ENCODE assay signal across 19 mouse cellular contexts in genomic region chrX:144149987-144150386, GRCm38 (mm10). TPM values are rescaled to one million over a fixed set of nuclear protein-coding genes. Genes with fewer than 3 reads are reported as not detected.
"Had no signal": no experiment of that assay in that cellular context is flagged by ENCODE, and none has a peak within 500 bp of the region (broad histone marks: within the 10 kb centered on the region; RNA-seq: fewer than 3 reads in every experiment).

No protein-coding gene starts in this region.

- DNase-seq: liver, postnatal 0 days; lung, adult 2 months; lung, postnatal 14 days; lung, postnatal 36 days; right cerebral cortex, postnatal 14 days; thymus, adult 18-20 months; thymus, postnatal 14 days; thymus, postnatal 36 days had no signal

- H3K27me3 ChIP-seq: lung, embryonic 15.5 days; midbrain, embryonic 13.5 days; midbrain, embryonic 15.5 days; neural tube, embryonic 12.5 days had no signal

- H3K9me3 ChIP-seq: lung, embryonic 15.5 days; megakaryocyte, embryonic 14.5 days; midbrain, embryonic 13.5 days; midbrain, embryonic 15.5 days; neural tube, embryonic 12.5 days had no signal

- H3K4me2 ChIP-seq: lung, embryonic 15.5 days; midbrain, embryonic 11.5 days; midbrain, embryonic 13.5 days; midbrain, embryonic 15.5 days; neural tube, embryonic 12.5 days had no signal

- H3K36me3 ChIP-seq: lung, embryonic 15.5 days; midbrain, embryonic 13.5 days; midbrain, embryonic 15.5 days; neural tube, embryonic 12.5 days had no signal

- H3K9ac ChIP-seq: liver, postnatal 0 days; lung, embryonic 15.5 days; midbrain, embryonic 13.5 days; midbrain, embryonic 15.5 days; neural tube, embryonic 12.5 days had no signal

- ATAC-seq: liver, postnatal 0 days; lung, postnatal 0 days; midbrain, embryonic 13.5 days; midbrain, embryonic 15.5 days had no signal

- H3K27ac ChIP-seq: lung, embryonic 15.5 days; macrophage; midbrain, embryonic 13.5 days; midbrain, embryonic 15.5 days; neural tube, embryonic 12.5 days had no signal

- H3K4me3 ChIP-seq: lung, embryonic 15.5 days; megakaryocyte, embryonic 14.5 days; midbrain, embryonic 13.5 days; midbrain, embryonic 15.5 days; neural tube, embryonic 12.5 days had no signal

- H3K4me1 ChIP-seq: lung, embryonic 15.5 days; megakaryocyte, embryonic 14.5 days; midbrain, embryonic 13.5 days; midbrain, embryonic 15.5 days; neural tube, embryonic 12.5 days had no signal

RNA-seq across cellular contexts. Expression of gene A730046J19Rik, which starts 3.5 kb away (rescaled TPM):
- total RNA-seq: monocyte, adult 5-6 weeks; neutrophil, adult 5-6 weeks had no signal
- polyA plus RNA-seq: macrophage; thymus, postnatal 0 days had no signal
